Mouse (Mus musculus): ENCODE measurements around the gene Clybl. TPM values are rescaled to one million over a fixed set of nuclear protein-coding genes. Genes with fewer than 3 reads are reported as not detected.

Gene Clybl
- polyA plus RNA-seq, 1 experiment, result 11.7 TPM

GRCm38 (mm10) chr14:122390935-122391334 lies 209.4 kb downstream of the Clybl start:
- TF ChIP-seq CTCF (IDR thresholded peaks at IDR 0.05; ENCODE audit: borderline replicate concordance, extremely low read depth, insufficient read depth, insufficient read length) (no peak), POLR2A (IDR thresholded peaks at IDR 0.05; ENCODE audit: borderline replicate concordance, extremely low read depth, insufficient read depth, insufficient read length, poor library complexity, severe bottlenecking) (no peak)
- no peak for DNase-seq (ENCODE audit: low read depth)

- DNase-seq (ENCODE audit: low read depth), result no peak
- TF ChIP-seq CTCF (IDR thresholded peaks at IDR 0.05; ENCODE audit: borderline replicate concordance, extremely low read depth, insufficient read depth, insufficient read length), result no peak
- no peak for TF ChIP-seq POLR2A (IDR thresholded peaks at IDR 0.05; ENCODE audit: borderline replicate concordance, extremely low read depth, insufficient read depth, insufficient read length, poor library complexity, severe bottlenecking)
Measured at GRCm38 (mm10) chr14:122393119-122393518, 211.6 kb downstream of the Clybl start.

GRCm38 (mm10) chr14:122398676-122399075 lies 217.2 kb downstream of the Clybl start:
- no peak for TF ChIP-seq POLR2A (IDR thresholded peaks at IDR 0.05; ENCODE audit: borderline replicate concordance, extremely low read depth, insufficient read depth, insufficient read length, poor library complexity, severe bottlenecking)
- DNase-seq (ENCODE audit: low read depth), result no peak

GRCm38 (mm10) chr14:122399906-122400305 lies 218.4 kb downstream of the Clybl start:
- no peak for DNase-seq (ENCODE audit: low read depth)
- TF ChIP-seq CTCF (IDR thresholded peaks at IDR 0.05; ENCODE audit: borderline replicate concordance, extremely low read depth, insufficient read depth, insufficient read length) (no peak), POLR2A (IDR thresholded peaks at IDR 0.05; ENCODE audit: borderline replicate concordance, extremely low read depth, insufficient read depth, insufficient read length, poor library complexity, severe bottlenecking) (no peak)

- peak; percentile 64 for DNase-seq (ENCODE audit: low read depth)
- TF ChIP-seq CTCF (IDR thresholded peaks at IDR 0.05; ENCODE audit: borderline replicate concordance, extremely low read depth, insufficient read depth, insufficient read length) (no peak), POLR2A (IDR thresholded peaks at IDR 0.05; ENCODE audit: borderline replicate concordance, extremely low read depth, insufficient read depth, insufficient read length, poor library complexity, severe bottlenecking) (no peak)
Measured at GRCm38 (mm10) chr14:122401886-122402285, 220.4 kb downstream of the Clybl start.

- peak; percentile 82 for DNase-seq (ENCODE audit: low read depth)
- TF ChIP-seq POLR2A (IDR thresholded peaks at IDR 0.05; ENCODE audit: borderline replicate concordance, extremely low read depth, insufficient read depth, insufficient read length, poor library complexity, severe bottlenecking), result no peak
- no peak for TF ChIP-seq CTCF (IDR thresholded peaks at IDR 0.05; ENCODE audit: borderline replicate concordance, extremely low read depth, insufficient read depth, insufficient read length)
Measured at GRCm38 (mm10) chr14:122402716-122403258, 221.3 kb downstream of the Clybl start.

- no peak for DNase-seq (ENCODE audit: low read depth)
- TF ChIP-seq CTCF (IDR thresholded peaks at IDR 0.05; ENCODE audit: borderline replicate concordance, extremely low read depth, insufficient read depth, insufficient read length) (no peak), POLR2A (IDR thresholded peaks at IDR 0.05; ENCODE audit: borderline replicate concordance, extremely low read depth, insufficient read depth, insufficient read length, poor library complexity, severe bottlenecking) (no peak)
Measured at GRCm38 (mm10) chr14:122403422-122403940, 222.0 kb downstream of the Clybl start.

- DNase-seq (ENCODE audit: low read depth), result no peak
- TF ChIP-seq POLR2A (IDR thresholded peaks at IDR 0.05; ENCODE audit: borderline replicate concordance, extremely low read depth, insufficient read depth, insufficient read length, poor library complexity, severe bottlenecking), result no peak
- no peak for TF ChIP-seq CTCF (IDR thresholded peaks at IDR 0.05; ENCODE audit: borderline replicate concordance, extremely low read depth, insufficient read depth, insufficient read length)
Measured at GRCm38 (mm10) chr14:122404596-122405154, 223.2 kb downstream of the Clybl start.

- DNase-seq (ENCODE audit: low read depth), result no peak
- TF ChIP-seq CTCF (IDR thresholded peaks at IDR 0.05; ENCODE audit: borderline replicate concordance, extremely low read depth, insufficient read depth, insufficient read length), result no peak
- TF ChIP-seq POLR2A (IDR thresholded peaks at IDR 0.05; ENCODE audit: borderline replicate concordance, extremely low read depth, insufficient read depth, insufficient read length, poor library complexity, severe bottlenecking), result no peak
Measured at GRCm38 (mm10) chr14:122405236-122405635, 223.7 kb downstream of the Clybl start.

- peak; percentile 25; the same call in 1 of the 2 replicates for TF ChIP-seq CTCF (IDR thresholded peaks at IDR 0.05; ENCODE audit: borderline replicate concordance, extremely low read depth, insufficient read depth, insufficient read length)
- TF ChIP-seq POLR2A (IDR thresholded peaks at IDR 0.05; ENCODE audit: borderline replicate concordance, extremely low read depth, insufficient read depth, insufficient read length, poor library complexity, severe bottlenecking), result no peak
- DNase-seq (ENCODE audit: low read depth), result peak; percentile 62
Measured at GRCm38 (mm10) chr14:122405897-122406540, 224.5 kb downstream of the Clybl start.

GRCm38 (mm10) chr14:122406541-122407219 lies 225.2 kb downstream of the Clybl start:
- DNase-seq (ENCODE audit: low read depth), result peak; percentile 81
- TF ChIP-seq CTCF (IDR thresholded peaks at IDR 0.05; ENCODE audit: borderline replicate concordance, extremely low read depth, insufficient read depth, insufficient read length), result no peak
- no peak for TF ChIP-seq POLR2A (IDR thresholded peaks at IDR 0.05; ENCODE audit: borderline replicate concordance, extremely low read depth, insufficient read depth, insufficient read length, poor library complexity, severe bottlenecking)

Measured in brain, embryonic 14.5 days (tissue).